Mouse (Mus musculus) erythroid progenitor cell, adult 5-6 weeks (primary cell): ENCODE results near the gene Gpr143. TPM values are rescaled to one million over a fixed set of nuclear protein-coding genes. Genes with fewer than 3 reads are reported as not detected.
"Not testable (repeated sequence)": the region's sequence is repeated elsewhere in the genome, so short reads cannot be mapped to it uniquely, and the experiment has no call there.

Source experiments
- ATAC-seq: replicated peaks from 2 replicates; pipeline ENCODE4 v1.8.0; 2016; ENCODE audit warnings: moderate number of reproducible peaks, mild to moderate bottlenecking, moderate TSS enrichment, inconsistent platforms; ENCODE audit not compliant: poor library complexity, low FRiP score, severe bottlenecking
- total RNA-seq, 2 experiments: library from RNA; stranded (forward) in 1 of 2; stranded (reverse) in 1 of 2; fragments of 150-400 nt in 1 of 2; fragments of 186-747, 209-891 nt in 1 of 2; gene quantifications; 2 replicates each; pipeline versions ENCODE4 v1.2.3 to v1.2.4; 2015 to 2017; ENCODE audit warnings: low replicate concordance in 2 of 2

Gene Gpr143
- total RNA-seq (2015; ENCODE audit: low replicate concordance) (not detected in 2 replicates), total RNA-seq (2017; ENCODE audit: low replicate concordance) (not detected in 2 replicates)

DNA sequence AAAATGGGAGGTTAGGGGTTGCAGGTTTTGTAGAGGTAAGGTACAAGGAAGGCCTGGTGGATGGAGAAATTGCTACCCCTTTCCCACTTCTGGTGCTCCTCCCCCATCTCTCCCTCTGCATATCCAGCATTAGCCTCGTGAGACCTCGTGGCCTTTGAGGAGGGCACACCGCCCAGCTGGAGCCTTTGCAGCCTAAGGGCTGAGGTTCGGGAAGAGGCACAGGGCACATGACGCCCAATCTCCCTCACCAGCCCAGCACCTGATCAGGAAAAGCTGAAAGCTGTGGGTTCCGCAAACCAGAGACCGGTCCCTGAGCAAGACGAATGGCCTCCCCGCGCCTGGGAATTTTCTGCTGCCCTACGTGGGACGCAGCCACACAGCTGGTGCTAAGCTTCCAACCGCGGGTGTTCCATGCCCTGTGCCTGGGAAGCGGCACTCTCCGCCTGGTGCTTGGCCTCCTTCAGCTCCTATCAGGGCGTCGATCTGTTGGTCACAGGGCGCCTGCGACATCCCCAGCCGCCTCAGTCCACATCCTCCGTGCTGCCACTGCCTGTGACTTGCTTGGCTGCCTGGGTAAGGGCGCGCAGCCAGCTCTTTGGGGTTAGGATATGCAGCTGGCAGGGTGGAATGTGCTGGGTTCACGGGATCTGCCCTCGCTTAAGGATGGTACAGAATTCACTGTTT lies at the start of gene Gpr143:
Gpr143 (plus strand) TSS at position 202 of the 684 bp plus-strand sequence.
- ATAC-seq = no peak

DNA sequence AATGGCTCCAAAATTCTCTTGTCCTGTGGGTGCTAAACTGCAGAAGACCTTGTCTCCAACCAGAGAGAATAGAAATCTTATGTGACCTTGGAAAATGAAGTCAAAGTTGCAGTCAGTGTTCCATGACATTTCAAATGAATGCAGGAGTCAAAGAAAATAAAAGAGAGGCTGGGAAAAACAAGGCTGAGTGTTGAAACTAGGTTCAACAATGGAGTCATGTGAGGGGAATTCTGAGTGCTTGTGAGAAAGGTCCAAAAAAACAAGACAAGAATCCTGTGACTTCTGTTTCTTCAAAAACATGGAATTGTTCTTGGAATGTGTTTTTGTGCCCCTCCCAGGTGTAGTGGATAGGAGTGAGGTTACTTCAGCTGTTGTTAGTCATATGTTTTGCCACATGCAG lies 46.4 kb upstream of the Gpr143 start:
- ATAC-seq = no peak

DNA sequence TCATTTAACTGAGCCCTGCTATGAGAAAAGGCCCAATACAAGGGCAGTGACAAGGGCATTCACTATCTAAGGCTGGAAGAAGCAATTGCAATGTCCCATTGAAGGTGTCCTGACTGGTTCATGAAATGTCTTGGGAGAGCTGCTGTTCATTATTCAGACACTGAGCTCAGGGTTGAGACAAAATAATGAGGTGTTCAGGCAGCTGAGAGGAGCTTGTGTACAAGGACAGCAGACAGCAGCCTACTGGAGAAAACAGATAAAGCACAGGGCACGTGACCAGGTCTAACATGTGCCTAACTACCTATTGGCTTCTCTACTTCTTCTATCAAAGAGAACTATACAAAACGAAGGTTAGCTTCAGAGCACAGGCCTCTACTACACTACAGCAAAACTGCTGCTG lies 43.5 kb upstream of the Gpr143 start:
- ATAC-seq = no peak

DNA sequence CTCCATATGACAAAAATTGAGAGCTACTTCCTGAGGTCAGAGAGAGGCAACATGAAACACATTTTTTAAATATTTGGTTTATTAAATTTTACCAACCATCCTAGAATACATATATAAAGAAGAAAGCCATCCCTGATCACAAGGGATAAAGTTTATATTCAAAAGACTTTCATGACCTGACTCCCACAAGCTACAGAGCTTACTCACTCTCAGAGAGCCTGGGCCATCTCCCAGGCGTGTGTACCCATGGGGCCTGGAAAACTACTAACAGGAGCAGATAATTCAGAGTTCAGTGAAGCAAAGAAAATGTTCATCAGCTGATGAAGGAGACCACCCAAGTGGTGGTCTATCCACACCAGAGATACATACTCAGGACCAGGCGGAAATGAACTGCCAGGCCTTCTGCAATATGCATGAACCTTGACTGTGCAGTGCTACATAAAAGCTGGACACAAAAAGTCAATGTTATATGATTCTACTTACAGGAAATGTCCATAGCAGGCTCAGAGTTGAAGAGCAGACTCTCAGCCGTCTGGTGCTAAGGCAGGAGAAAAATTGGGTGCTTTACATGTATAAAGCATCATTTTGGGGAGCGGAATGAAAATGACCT lies 42.9 kb upstream of the Gpr143 start:
- ATAC-seq = no peak

DNA sequence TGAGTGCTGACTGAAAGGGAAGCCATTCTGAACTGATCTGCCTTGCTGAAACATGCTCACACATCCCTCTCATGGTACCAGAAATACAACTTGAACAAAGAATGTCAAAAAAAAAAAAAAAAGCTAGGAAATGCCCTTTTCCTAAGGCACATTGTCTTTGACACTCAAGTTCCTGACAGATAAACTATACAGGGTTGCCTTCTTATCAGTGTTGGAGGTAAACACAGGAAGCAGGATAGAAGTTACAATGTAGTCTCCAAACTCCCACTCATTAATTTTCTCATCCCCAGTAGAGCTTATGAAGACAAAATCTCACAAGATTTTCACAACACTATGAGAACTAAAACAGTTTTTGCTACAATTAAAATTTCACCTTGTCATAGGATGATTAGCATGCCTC lies 38.1 kb upstream of the Gpr143 start:
- ATAC-seq = no peak

DNA sequence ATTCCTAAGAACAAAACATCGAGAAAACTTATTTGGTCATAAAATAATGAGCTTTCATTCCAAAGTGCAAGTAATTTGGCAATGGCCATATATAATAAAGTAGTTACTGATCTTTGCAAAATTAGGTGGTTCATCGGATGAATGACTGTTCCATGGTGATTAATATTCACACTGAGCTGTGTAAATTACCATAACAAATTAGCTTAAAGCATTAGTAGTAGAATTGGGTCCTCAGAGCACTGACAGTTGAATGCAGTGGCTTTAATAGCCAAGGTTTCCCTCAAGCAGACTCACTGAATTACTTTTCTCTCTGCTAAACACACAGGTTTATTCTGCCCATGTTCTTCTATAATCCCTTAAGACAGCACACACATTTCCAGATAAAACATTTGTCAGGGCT lies 35.8 kb upstream of the Gpr143 start:
- ATAC-seq = no peak

DNA sequence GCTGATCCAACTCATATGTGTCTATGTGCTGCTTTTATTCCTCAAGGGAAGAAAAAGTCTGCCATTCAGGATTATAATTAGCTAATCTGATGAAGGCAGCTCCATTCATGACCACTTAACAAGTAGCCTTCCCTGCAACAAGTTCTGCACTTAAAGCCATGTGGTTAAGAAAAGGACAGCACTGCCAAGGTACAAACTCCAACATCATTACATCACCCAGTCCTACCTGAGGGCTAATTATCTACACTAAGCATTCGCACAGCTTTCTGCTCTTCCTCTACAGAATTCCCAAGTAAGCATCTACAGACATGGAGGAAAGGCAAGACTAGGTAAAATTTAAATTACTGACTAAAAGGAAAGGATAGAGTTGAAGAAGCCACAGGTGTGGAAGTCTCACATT lies 25.9 kb upstream of the Gpr143 start:
- ATAC-seq = no peak

DNA sequence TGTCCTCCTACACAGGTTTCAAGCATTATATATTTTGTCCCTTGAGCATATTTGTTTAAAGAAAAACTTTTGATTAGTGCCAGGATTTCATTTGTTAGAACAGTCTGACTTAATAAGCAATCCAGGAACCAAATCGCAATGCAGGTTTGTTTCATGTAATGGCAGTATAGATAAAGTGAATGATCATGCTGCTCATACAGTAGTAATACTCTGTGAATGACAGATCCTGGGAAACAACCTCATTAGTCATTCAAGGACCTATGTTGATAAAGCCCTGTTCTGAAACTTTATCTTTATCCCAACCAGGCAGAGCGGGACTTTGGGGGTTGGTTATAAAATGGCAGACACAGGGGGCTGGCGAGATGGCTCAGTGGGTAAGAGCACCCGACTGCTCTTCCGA lies 25.4 kb upstream of the Gpr143 start:
- ATAC-seq = no peak

DNA sequence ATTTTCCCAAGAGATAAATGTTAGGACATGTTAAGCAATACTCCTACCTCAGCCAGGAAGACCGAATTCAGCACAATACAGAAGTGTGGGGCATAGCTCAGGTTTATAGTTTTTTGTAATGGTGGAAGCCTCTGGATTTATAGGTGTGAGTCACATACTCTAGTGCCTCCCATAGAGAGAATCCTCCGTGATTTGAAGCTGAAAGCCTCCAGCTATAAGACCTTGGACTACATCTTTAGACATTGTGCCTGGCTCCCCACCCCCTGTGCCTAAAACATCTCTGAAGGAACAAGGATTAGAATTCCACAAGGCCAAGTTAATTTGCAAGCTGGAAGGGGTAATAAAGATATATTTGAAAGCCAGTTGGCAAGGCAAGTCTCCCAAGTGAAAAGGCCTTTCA lies 19.3 kb upstream of the Gpr143 start:
- ATAC-seq = no peak

DNA sequence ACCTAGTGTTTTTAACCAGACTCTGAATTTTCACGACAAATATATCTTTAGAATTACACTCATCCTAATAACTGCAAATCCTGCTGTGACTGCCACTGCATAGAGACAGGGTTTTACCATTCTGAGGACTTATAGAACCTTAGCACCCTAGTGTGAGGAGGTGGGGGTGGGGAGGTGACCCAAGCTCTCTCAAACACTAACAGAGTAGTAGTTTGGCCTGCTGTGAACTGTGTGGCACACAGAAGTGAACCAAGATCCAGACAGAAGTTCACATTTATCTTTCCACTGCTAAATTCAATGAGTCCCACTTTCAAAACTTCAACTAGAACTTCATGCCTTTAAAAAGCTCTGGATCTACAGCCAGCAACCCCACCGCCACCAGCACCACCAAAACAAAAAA lies 18.9 kb upstream of the Gpr143 start:
- no peak for ATAC-seq

DNA sequence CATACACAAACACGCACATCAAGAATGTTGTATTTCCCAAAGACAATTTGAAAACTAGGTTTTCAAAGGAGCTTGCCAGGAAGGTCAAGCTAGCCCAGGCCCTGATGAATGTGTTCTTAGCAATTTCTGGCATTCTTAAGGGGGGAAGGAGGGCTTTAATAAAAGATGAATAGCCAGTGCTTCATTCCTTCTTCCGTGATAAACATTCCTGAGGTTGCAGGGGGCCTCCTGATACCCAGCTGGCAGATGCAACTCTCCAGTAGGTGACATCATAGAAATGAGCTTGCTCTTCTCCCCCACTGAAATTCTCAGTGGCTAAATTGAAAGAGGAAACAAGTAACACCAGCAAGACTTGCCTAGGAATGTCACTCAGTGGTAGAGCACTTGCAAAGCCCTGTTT lies 17.6 kb upstream of the Gpr143 start:
- ATAC-seq = no peak

DNA sequence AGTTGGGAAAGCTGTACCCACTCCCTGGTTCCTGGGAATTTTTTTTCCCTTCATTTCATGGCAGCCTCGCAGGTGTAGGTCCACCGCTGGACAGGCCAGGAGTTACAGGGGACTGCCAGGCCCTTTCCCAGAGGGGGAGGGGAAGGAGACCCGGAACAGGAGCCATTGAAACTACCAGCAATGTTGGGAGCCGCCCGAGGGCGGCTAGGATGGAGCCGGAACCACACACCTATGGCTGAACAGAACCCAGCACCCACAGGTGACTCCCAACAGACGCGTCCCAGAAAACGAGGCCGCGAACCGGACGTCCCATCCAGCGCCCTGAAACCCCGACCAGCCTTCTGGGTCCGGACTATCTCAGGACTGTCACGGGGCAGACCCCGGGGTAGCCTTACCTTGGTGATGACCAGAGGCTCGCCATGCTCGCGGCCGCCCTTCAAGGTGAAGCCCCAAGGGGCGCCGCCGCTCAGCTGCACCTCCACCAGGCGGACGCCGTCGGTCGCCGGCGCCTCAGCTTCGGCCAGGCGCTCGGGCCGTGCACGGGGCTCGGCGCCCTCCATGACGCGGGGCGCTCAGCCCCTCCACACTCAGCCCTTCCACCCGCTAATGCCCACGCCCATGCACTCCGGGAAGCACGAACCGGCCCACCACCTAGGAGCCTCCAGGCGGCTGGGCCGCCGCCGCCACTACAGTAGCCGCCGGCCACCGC lies 12.7 kb upstream of the Gpr143 start, which contains the start of gene Shroom2:
Shroom2 (minus strand) TSS at position 575 of the 709 bp plus-strand sequence.
- ATAC-seq = no peak

DNA sequence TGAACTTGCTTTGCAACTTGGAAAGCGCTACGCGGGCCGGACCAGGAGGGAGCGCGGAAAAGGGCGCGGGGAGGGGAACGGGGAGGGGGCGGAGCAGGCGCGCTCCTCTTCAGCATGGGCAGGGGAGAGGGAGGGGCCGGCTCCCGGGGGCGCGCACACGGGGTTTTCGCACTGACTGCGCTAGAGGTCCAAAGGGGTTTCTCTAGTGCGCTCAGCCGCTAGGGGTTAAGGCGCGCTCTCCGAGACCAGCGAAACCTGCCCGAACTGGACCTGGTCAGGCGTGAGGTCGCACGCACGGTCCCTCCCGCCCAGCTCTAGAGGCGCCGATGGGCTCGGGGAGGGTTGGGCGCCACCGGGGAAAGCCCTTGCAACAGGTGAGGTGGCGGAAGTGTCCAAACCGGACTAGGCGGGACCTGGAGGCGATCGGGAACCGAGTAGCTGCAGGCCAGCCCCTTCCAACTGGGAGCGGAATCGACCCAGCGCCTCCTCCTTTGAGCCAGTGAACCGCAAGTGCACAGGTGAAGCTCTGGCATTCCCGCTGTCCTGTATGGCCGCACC lies 12.0 kb upstream of the Gpr143 start:
- ATAC-seq = no peak

DNA sequence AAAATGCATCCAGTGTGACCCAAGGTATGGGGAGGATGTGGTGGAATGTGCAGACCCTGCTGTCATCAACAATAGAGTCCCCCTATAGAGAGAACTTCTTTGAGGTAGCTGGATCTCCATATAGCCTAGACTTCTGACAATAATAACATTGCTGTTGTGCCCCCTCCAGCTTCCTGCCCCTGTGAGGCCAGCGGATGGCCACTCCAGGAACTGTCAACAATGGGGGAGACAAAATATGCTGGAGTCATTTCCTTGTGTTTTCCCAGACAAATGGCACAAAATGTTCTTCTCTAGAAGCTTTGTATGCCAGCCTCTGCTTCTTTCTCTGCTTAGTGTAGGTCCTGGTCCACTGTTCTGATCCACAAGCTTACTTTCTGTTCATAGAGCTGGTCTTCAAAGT lies 6.4 kb downstream of the Gpr143 start:
- ATAC-seq = no peak

DNA sequence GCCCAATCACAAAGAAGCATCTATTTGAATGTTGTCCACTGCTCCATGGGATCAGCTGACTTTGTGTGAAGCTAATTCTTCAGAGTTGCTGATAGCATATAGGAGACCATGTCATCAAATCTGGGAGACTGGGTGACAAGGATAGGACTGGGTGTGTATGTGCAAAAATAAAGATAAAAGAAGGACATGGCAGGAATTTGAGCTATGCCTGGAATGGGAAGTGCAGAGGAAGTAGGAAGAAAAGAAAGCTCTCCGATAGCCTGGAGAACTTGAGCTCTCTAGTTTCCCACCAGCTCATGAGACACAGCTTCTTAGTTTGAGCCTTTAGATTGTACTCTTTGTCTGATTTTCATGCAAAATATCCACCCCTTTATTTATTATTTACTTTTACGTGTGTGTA lies 6.9 kb downstream of the Gpr143 start:
- no peak for ATAC-seq

DNA sequence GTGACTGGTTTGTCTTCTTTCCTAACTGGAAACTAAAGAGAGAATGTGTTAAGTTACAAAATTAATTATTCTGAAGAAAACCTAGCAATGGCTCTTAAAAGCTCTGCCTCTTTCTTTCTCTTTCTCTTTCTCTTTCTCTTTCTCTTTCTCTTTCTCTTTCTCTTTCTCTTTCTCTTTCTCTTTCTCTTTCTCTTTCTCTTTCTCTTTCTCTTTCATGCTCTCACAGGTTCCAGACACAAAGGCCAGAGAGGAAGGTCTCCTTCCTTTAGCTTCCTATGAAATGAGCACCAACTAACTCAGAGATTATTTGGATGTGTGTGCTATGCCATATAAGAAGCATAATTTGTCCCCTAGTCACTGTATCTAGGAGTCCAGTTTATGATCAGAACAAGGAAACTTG lies 23.6 kb downstream of the Gpr143 start:
- ATAC-seq = no peak

DNA sequence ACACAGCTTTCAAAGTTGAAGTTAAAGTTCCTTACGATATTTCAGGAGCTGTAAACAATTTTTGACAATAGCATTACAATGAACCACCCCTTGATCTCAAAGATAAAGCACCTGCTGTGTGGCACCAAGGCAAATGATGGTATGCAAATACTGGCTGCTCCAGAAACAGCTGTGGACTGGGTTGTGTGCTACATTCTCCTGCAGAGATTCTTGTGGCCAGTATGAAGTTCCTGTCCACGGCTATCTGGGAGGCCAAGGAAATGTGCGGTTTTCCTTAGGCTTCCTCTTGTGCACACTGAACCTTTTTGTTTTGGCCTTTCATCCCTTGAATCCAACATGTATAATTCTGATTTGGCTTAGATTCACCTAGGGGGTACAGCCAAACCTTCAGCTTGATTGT lies 31.6 kb downstream of the Gpr143 start:
- no peak for ATAC-seq

DNA sequence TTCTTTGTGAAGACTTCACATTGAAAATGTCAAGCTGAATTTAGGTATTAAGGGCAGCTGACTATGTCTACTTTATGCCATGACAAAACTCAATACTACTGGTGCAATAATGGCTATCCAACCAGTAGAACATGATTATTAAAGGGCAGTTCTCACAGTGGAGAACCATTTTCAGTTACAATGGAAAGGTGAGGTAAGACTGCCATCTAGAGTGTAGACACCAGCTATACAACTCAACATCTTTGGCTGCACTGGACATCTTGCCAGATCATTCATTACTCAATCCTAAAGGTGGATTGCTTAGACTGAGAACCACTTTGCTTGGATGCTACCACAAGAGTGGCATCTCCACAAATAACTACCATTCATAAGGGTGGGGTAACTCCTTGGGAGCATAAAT lies 37.3 kb downstream of the Gpr143 start:
- ATAC-seq = no peak

DNA sequence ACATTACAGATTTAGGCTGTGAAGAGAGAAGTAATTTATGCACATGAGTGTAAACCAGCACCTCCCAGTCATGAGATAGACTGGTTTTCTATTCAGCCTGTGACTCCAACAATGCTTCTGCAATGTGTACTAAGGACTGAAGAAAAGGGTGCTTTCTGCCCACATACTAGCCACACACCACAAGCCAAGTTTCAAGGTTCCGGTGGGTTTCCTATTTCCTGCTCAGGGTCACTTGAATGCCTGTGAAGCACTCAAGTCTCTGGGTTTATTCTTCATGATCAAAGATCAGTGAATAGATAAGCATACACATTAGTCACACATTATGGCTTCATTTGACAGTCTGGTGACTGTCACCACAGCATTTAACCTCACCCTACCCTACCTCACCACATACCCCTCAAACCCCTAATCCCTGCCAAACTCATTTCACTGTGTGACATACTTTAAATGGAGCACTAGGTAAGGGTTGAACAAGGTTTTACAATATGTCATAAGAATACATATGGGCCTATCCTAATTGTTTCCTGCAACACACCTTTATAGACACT lies 49.4 kb downstream of the Gpr143 start:
- ATAC-seq = not testable (repeated sequence)

DNA sequence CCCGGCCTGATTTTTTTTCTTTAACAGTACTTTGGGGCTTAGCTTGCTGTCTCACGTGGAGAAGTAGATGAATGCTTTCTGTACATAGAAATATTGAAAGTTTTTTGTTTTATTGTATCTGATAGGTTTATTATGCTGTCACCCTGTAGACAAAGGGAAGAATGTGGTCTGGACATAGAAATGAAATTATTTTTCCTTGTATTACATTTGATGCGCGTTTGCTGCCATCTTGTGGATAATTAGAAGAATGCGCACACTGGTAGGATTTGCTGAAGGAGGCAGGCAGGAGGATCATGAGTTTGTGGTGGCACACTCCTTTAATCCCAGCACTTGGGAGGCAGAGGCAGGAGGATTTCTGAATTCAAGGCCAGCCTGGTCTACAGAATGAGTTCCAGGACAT lies 53.2 kb downstream of the Gpr143 start:
- not testable (repeated sequence) for ATAC-seq
